Mouse (Mus musculus): ENCODE measurements at regions not wholly inside any gene's neighbourhood (a gene's known extent, or its start where the extent isn't known, plus 50 kb on each side); places are given as distances from the start of the nearest gene placed in this dataset.
"Not testable (repeated sequence)": the region's sequence is repeated elsewhere in the genome, so short reads cannot be mapped to it uniquely, and the experiment has no call there.

- DNase-seq (ENCODE audit: low spot score in 2 of 2) = peak; percentile 10 to 37
Measured at GRCm38 (mm10) chrX:135112109-135112508, 65.3 kb downstream of the Gm15023 start.

DNA sequence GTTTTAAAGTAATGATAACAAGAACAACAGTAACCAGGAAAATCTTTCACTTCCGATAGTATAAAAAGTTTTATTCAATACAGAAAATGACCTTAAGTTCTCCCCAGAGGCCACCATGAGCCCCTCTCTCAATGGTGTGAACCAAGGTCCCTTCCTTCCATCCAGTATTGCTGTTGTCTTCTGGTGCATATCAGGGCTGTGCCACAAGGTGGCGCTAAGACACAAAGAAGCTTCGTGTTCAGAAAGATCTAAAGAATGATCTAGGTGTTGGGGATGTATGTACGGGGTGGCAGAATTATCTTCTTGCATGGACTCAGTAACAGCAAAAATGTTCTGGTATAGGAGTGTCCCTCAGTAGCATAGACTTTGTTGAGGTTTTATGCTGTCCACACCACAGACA is 66.6 kb downstream of the Gm15023 start:
- DNase-seq (ENCODE audit: low spot score in 2 of 2) = peak; percentile 31 to 37

- DNase-seq (ENCODE audit: low spot score in 2 of 2) = peak in 1 of 2 experiments; percentile 11
Measured at GRCm38 (mm10) chrX:135101594-135101993, 75.8 kb downstream of the Gm15023 start.

DNA sequence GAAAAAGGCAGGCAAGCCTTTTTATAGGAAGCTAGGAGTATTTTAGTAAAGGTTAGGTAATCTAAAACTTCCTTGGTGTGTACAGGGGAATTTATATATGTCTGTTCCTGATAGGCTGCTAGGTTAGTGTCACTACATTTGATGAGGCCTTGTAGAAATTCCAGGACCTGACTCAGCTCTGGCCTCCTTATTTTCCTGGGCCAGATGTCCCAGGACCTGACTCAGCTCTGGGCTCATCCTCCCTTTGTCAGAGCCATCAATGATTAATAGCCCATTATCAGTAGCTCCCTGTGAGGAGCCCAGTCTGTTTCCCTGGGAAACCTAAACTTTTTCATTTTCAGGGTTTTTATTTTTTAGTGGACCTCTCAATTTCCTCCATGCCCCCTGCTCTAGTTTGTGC is 79.3 kb downstream of the Gm15023 start:
- DNase-seq (ENCODE audit: low spot score in 2 of 2) = no peak

DNA sequence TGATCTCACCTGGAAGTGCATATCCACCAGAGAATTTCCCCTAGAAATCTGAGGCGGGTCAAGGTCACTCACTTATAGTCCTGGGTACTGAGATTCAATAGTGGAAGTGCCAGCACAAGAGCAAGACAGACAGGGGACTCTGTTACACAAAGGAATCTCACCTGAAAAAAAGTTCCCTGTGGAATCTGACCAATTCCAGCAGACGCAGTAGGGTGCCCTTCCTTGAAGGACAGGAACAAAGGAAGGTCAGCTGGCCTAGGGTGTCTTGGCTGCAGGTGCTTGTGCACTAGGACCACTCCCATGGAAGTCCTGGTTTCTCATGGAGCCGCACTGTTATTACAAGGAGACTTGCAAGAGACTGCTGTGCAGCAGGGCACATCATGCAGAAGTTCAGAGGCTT is 81.2 kb downstream of the Gm15023 start:
- DNase-seq (ENCODE audit: low spot score in 2 of 2) = no peak

- DNase-seq (ENCODE audit: low spot score in 2 of 2) = peak; percentile 42 to 57
Measured at GRCm38 (mm10) chrX:135091074-135091473, 82.1 kb upstream of the Zmat1 start.

DNA sequence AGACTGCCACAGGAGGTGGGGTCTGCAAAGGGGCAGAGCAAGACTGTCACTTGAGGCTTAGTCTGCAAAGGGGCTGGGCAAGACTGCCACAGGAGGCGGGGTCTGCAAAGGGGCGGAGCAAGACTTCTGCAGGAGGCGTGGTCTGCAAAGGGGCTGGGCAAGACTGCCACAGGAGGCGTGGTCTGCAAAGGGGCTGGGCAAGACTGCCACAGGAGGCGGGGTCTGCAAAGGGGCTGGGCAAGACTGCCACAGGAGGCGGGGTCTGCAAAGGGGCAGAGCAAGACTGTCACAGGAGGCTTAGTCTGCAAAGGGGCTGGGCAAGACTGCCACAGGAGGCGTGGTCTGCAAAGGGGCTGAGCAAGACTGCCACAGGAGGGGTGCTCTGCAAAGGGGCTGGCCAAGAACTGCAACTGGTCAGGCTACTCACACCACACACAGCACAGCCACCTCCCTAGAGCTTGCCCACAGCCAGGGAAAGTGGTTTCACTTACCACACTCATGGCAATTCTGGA is 78.1 kb upstream of the Zmat1 start:
- peak in 1 of 2 experiments; percentile 0 for DNase-seq (ENCODE audit: low spot score in 2 of 2)

DNA sequence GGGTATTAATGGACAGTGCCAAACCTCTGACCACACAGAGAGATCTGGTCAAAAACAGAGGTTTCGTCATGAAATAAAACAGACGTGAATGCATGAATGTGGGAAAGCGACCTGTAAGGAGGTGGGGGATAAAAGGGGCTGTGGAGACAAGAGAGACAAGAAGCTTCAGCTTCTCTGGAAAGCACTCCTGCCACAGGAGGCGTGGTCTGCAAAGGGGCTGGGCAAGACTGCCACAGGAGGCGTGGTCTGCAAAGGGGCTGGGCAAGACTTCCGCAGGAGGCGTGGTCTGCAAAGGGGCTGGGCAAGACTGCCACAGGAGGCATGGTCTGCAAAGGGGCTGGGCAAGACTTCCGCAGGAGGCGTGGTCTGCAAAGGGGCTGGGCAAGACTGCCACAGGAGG is 77.6 kb upstream of the Zmat1 start:
- DNase-seq (ENCODE audit: low spot score in 2 of 2) = not testable (repeated sequence)

GRCm38 (mm10) chrX:135085770-135086553 is 77.0 kb upstream of the Zmat1 start:
- DNase-seq (ENCODE audit: low spot score in 2 of 2) = not testable (repeated sequence)

DNA sequence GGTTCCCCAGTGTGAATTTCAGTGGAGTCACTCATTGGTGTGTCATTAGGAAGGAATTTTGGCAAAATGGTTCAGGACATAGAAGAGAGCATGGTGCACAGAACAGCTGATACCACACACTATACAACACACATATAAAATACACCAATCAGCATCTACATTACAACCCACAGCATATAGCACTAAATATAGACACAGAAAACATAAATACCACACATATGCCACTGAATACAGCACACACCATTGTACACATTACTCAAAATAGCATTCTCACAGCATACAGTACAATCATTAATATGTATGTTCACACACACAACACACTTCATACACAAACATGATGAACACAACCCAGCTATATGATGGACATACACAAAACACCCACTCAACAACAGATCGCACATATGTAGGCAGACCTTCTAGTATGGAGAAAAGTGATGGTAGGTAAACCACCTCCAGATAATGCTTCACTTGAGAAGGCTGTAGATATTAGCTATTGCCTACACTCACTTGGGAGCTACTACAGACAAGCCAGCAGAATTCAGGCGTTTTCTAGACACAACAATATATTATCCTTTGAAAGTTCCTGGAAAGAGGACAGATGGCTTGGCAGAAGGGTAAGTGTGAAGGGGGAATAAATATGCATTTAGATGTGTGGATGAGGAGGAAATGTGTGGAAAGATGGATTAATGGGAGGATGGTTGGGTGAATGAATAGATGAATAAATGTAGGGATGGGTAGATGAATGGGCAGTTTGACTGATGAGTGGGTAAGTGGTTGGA is 71.6 kb upstream of the Zmat1 start:
- DNase-seq (ENCODE audit: low spot score in 2 of 2) = peak in 1 of 2 experiments; percentile 4

- DNase-seq (ENCODE audit: low spot score in 2 of 2) = no peak
Measured at GRCm38 (mm10) chrX:135079388-135079787, 70.4 kb upstream of the Zmat1 start.

DNA sequence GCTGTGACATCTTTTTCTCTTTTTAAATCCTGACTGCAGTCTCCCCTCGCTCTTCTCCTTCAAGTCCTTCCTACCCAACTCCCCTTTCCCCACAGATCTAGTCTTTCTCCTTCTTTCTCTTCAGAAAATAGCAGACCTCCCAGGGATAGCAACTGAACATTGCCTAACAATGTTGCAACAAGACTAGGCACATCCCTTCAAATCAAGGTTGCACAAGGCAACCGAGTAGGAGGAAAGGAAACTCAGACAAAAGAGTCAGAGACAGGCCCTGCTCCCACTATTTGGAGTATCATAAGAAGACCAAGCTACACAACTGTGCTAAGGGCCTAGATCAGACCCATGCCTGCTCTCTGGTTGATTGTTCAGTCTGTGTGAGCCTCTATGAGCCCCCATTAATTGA is 66.9 kb upstream of the Zmat1 start:
- DNase-seq (ENCODE audit: low spot score in 2 of 2) = no peak

GRCm38 (mm10) chrX:135069448-135069847 is 60.4 kb upstream of the Zmat1 start:
- DNase-seq (ENCODE audit: low spot score in 2 of 2) = no peak

DNA sequence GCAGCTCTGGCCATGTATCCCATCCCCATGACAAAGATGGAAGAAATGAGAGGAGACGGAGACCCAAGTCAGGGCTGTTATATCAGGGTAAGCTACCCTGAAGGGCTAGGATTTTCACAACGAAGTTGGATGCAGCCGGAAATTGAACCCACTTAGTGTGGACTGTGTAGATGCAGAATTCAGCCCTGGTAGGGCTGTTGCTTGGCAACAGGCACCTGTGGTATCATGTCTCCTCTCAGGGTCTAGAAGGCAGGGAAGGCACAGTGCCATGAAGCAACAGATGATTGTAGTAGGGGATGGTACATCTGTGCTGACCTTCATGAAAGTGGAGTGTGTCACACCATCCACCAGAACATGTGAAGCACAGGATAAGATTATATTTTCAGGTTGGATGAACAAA is 51.2 kb upstream of the Zmat1 start:
- no peak for DNase-seq (ENCODE audit: low spot score in 2 of 2)

DNA sequence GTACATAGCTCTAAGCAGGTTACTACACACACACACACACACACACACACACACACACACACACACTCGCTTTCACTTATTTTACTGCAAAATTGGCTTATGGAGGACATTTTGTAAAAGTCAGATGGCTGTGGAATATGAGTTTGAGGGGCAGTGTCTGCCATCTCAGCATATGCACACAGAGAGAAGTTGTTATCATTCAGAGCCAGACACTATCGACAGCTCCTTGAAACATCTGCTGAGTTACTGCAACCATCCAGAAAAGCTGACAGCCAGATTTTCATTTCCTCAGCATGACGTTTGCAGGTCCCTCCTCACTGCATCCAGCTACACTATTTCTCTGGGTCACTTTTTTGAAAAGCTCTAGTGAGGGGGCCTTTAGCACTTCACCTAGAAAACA is 49.9 kb upstream of the Zmat1 start:
- no peak for DNase-seq (ENCODE audit: low spot score in 2 of 2)
